Mouse (Mus musculus) liver, postnatal 0 days (tissue): Measurements from ENCODE around the gene Eif4h.

Experiments used
- CTCF ChIP-seq: sonication (generic); IDR thresholded peaks from 2 replicates; pipeline ENCODE4 v1.5.1; 2016; ENCODE audit warnings: antibody characterized with exemption, low read depth
- EP300 ChIP-seq: IDR thresholded peaks from 2 replicates; pipeline ENCODE4 v1.6.1; 2016; ENCODE audit warnings: antibody characterized with exemption, low read depth, mild to moderate bottlenecking

GRCm38 (mm10) chr5:134644121-134644520, 4.8 kb upstream of the Eif4h start:
- TF ChIP-seq CTCF, result peak; percentile 29; the same call in 1 of the 2 replicates
- TF ChIP-seq EP300, result no peak
